Mouse (Mus musculus): ENCODE results near the gene Cxcl15. TPM values are rescaled to one million over a fixed set of nuclear protein-coding genes. Genes with fewer than 3 reads are reported as not detected.
A peak's percentile ranks its signal among the peaks of the same experiment; 100 is the strongest.

The Cxcl15 gene
- not detected in 2 replicates for polyA plus RNA-seq (2014; fragmentation: Nextera tagmentation; extraction: Ambion mirVana)

DNA sequence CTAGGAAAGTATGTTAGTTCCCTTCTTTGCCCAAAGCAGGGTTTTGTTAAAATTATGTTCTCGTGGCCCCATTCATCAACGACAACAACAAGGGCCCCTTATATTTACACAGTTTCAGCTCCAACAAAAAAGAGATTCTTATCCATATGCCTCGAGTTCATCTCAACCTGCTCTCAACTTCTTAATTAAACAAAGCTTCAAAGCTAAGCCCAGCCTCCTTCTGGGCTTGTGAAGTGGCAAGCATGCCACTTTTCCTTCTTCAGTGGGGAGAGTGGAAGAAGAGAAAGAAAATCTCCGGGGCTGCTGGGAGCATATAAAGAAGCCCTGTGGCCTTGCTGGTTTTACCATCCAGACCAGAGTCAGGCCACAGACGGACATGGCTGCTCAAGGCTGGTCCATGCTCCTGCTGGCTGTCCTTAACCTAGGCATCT is at the start of gene Cxcl15:
Gene Cxcl15, plus strand, starts transcription at position 340 of the 431 bp plus-strand sequence.
- ATAC-seq (replicated peaks; ENCODE audit: low FRiP score) (no peak), DNase-seq (ENCODE audit: low spot score) (no peak)
- H3K9ac ChIP-seq (ENCODE audit: low read depth, low read length): no peak within 1 kb of the TSS
- WGBS: 61% methylated on average over 5 of the region's 5 CpGs
- no peak within 1 kb of the TSS for H3K27ac ChIP-seq (ENCODE audit: low read depth, low read length)
- H3K4me2 ChIP-seq: no peak within 1 kb of the TSS
- H3K36me3 ChIP-seq (ENCODE audit: control insufficient read depth, insufficient read depth, low read length): no peaks in the 10 kb centered on the region
- H3K9me3 ChIP-seq (ENCODE audit: control insufficient read depth, low read length): no peaks in the 10 kb centered on the region
- H3K27me3 ChIP-seq (replicated peaks; ENCODE audit: control insufficient read depth, insufficient read depth, low read length): no peaks in the 10 kb centered on the region
- no peak within 1 kb of the TSS for H3K4me3 ChIP-seq (ENCODE audit: low read depth, low read length)
- H3K4me1 ChIP-seq (replicated peaks; ENCODE audit: control insufficient read depth, insufficient read depth, low read length): no peaks in the 10 kb centered on the region

GRCm38 (mm10) chr5:90753934-90754333 is 40.4 kb upstream of the Cxcl15 start:
- 93% methylated on average over 1 of the region's 1 CpGs for WGBS
- Histone ChIP-seq H3K4me2 (no peak overlapping the region), H3K4me1 (replicated peaks; ENCODE audit: control insufficient read depth, insufficient read depth, low read length) (no peaks in the 10 kb centered on the region), H3K9me3 (ENCODE audit: control insufficient read depth, low read length) (no peaks in the 10 kb centered on the region), H3K36me3 (ENCODE audit: control insufficient read depth, insufficient read depth, low read length) (no peaks in the 10 kb centered on the region), H3K27me3 (replicated peaks; ENCODE audit: control insufficient read depth, insufficient read depth, low read length) (peaks cover 3% of the 10 kb centered on the region), H3K9ac (ENCODE audit: low read depth, low read length) (no peak overlapping the region), H3K27ac (ENCODE audit: low read depth, low read length) (no peak overlapping the region), H3K4me3 (ENCODE audit: low read depth, low read length) (no peak overlapping the region)
- DNase-seq (ENCODE audit: low spot score) (no peak), ATAC-seq (replicated peaks; ENCODE audit: low FRiP score) (no peak)

- Histone ChIP-seq H3K27me3 (replicated peaks; ENCODE audit: control insufficient read depth, insufficient read depth, low read length) (peaks cover 14% of the 10 kb centered on the region), H3K9me3 (ENCODE audit: control insufficient read depth, low read length) (no peaks in the 10 kb centered on the region), H3K4me2 (no peak overlapping the region), H3K27ac (ENCODE audit: low read depth, low read length) (no peak overlapping the region), H3K9ac (ENCODE audit: low read depth, low read length) (no peak overlapping the region), H3K4me3 (ENCODE audit: low read depth, low read length) (no peak overlapping the region), H3K4me1 (replicated peaks; ENCODE audit: control insufficient read depth, insufficient read depth, low read length) (0 out of 2 replicates have a peak, but pooled peaks cover 2% of the 10 kb centered on the region), H3K36me3 (ENCODE audit: control insufficient read depth, insufficient read depth, low read length) (no peaks in the 10 kb centered on the region)
- DNase-seq (ENCODE audit: low spot score) (no peak), ATAC-seq (replicated peaks; ENCODE audit: low FRiP score) (no peak)
- WGBS: 36% methylated on average over 5 of the region's 5 CpGs
These were observed 36.2 kb upstream of the Cxcl15 start for GRCm38 (mm10) chr5:90758020-90758605.

DNA sequence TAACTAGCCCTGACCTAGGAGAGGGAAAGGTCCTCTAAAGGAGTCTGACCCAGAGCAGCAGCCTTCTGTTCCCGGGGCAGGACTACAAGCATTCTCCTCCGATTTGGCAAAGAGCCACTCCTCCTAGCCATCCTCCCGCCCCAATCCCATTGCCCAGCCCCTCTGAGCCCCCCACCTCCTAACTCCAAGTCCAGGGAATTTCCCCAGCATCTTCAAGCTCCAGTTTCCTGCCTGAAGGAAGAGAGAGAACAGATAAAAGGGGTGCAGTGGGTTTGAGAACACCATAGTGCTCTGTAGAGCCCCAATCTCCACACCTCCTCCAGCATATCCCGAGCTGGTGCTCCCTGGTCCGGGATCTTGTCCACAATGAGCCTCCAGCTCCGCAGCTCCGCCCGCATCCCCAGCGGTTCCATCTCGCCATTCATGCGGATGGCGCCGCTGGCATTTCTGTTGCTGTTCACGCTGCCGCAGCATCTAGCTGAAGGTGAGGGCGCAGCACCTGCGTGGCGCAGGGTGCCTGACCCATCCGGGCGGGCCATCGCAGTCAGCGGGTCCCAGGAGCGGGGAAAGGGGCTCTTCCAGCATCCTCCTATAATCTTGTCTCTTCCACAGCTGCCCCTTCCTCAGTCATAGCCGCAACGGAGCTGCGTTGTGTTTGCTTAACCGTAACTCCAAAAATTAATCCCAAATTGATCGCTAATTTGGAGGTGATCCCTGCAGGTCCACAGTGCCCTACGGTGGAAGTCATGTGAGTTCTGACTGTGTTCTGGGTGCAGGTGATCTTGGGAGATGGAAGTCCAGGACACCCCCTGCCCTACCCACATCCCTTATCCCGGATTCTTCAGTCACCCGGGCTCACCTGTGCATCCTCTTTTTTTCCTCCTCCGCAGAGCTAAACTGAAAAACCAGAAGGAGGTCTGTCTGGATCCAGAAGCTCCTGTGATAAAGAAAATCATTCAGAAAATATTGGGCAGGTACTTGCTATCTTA is 35.0 kb upstream of the Cxcl15 start, which contains the start of gene Cxcl5:
Gene Cxcl5, plus strand, starts transcription at position 284 of the 989 bp plus-strand sequence.
- Histone ChIP-seq H3K27ac (ENCODE audit: low read depth, low read length) (no peak within 1 kb of the TSS), H3K36me3 (ENCODE audit: control insufficient read depth, insufficient read depth, low read length) (no peaks in the 10 kb centered on the region), H3K4me3 (ENCODE audit: low read depth, low read length) (peak within 1 kb of the TSS; percentile 22), H3K9me3 (ENCODE audit: control insufficient read depth, low read length) (no peaks in the 10 kb centered on the region), H3K4me2 (peak within 1 kb of the TSS; percentile 49), H3K4me1 (replicated peaks; ENCODE audit: control insufficient read depth, insufficient read depth, low read length) (0 out of 2 replicates have a peak, but pooled peaks cover 2% of the 10 kb centered on the region), H3K27me3 (replicated peaks; ENCODE audit: control insufficient read depth, insufficient read depth, low read length) (peaks cover 14% of the 10 kb centered on the region), H3K9ac (ENCODE audit: low read depth, low read length) (no peak within 1 kb of the TSS)
- 9% methylated on average over 32 of the region's 32 CpGs for WGBS
- ATAC-seq (replicated peaks; ENCODE audit: low FRiP score) (no peak), DNase-seq (ENCODE audit: low spot score) (no peak)

DNA sequence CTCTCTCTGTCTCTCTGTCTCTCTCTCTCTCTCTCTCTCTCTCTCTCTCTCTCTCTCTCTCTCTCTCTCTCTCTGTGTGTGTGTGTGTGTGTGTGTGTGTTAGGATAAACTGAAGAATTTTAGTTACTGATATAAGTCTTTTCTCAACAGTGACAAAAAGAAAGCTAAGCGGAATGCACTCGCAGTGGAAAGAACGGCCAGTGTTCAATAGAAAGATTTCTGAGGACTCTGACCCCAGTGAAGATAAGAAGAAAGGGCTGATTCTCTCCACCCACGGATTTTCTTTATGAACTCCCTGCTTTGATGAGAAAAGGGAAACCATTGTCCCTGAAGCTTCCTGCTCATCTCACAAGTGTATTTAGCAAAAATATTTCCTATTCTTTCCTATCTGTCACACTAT is 34.0 kb upstream of the Cxcl15 start:
- Histone ChIP-seq H3K27me3 (replicated peaks; ENCODE audit: control insufficient read depth, insufficient read depth, low read length) (peaks cover 14% of the 10 kb centered on the region), H3K9me3 (ENCODE audit: control insufficient read depth, low read length) (no peaks in the 10 kb centered on the region), H3K27ac (ENCODE audit: low read depth, low read length) (no peak overlapping the region), H3K4me2 (no peak overlapping the region), H3K36me3 (ENCODE audit: control insufficient read depth, insufficient read depth, low read length) (no peaks in the 10 kb centered on the region), H3K4me3 (ENCODE audit: low read depth, low read length) (no peak overlapping the region), H3K9ac (ENCODE audit: low read depth, low read length) (no peak overlapping the region), H3K4me1 (replicated peaks; ENCODE audit: control insufficient read depth, insufficient read depth, low read length) (0 out of 2 replicates have a peak, but pooled peaks cover 2% of the 10 kb centered on the region)
- DNase-seq (ENCODE audit: low spot score) (no peak), ATAC-seq (replicated peaks; ENCODE audit: low FRiP score) (no peak)
- WGBS: 52% methylated on average over 4 of the region's 4 CpGs

DNA sequence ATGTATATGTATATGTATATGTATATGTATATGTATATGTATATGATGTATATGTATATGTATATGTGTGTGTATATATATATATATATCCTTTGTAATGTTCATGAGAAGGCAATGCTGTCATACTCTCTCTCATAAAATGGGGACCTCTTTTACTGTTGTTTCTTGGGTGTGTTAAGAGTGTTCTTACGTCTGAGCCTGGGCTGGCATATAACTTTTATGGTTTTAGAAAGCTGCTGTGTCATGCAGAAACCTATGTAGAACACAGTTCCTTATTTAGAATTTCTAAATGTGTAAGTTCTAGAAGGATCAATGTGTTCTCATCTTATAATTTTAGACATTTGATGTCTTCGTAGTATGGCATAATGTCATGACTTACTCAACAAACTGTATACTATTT is 33.5 kb upstream of the Cxcl15 start:
- H3K27me3 ChIP-seq (replicated peaks; ENCODE audit: control insufficient read depth, insufficient read depth, low read length): peaks cover 14% of the 10 kb centered on the region
- no peak for ATAC-seq (replicated peaks; ENCODE audit: low FRiP score)
- H3K4me2 ChIP-seq: no peak overlapping the region
- no peak overlapping the region for H3K4me3 ChIP-seq (ENCODE audit: low read depth, low read length)
- DNase-seq (ENCODE audit: low spot score): no peak
- H3K9ac ChIP-seq (ENCODE audit: low read depth, low read length): no peak overlapping the region
- H3K4me1 ChIP-seq (replicated peaks; ENCODE audit: control insufficient read depth, insufficient read depth, low read length): 0 out of 2 replicates have a peak, but pooled peaks cover 2% of the 10 kb centered on the region
- no peak overlapping the region for H3K27ac ChIP-seq (ENCODE audit: low read depth, low read length)
- H3K36me3 ChIP-seq (ENCODE audit: control insufficient read depth, insufficient read depth, low read length): no peaks in the 10 kb centered on the region
- H3K9me3 ChIP-seq (ENCODE audit: control insufficient read depth, low read length): no peaks in the 10 kb centered on the region
- WGBS: 83% methylated on average over 2 of the region's 2 CpGs

DNA sequence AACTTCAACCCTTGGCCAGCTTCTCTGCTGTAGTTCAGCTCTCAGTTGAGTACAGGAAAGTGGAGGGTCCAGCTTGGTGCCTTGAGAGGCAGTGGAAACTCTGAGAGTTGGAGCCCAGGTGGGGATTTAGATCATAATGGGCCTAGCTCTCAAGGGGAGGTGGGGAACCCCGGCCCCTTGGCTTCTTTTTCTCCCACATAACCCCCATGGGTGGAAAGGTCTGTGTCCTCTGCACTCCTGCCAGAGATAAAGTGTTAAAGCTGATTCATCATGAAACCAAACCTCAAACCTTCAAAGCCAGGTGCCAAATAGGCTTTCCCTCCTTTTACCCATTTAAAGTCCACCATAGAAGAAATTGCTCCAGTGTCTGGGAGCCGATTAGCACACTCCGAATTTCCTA is 32.5 kb upstream of the Cxcl15 start:
- ATAC-seq (replicated peaks; ENCODE audit: low FRiP score): no peak
- no peaks in the 10 kb centered on the region for H3K36me3 ChIP-seq (ENCODE audit: control insufficient read depth, insufficient read depth, low read length)

GRCm38 (mm10) chr5:90763912-90764665 is 30.2 kb upstream of the Cxcl15 start:
- 83% methylated on average over 12 of the region's 12 CpGs for WGBS
- Histone ChIP-seq H3K4me1 (replicated peaks; ENCODE audit: control insufficient read depth, insufficient read depth, low read length) (0 out of 2 replicates have a peak, but pooled peaks cover 2% of the 10 kb centered on the region), H3K36me3 (ENCODE audit: control insufficient read depth, insufficient read depth, low read length) (no peaks in the 10 kb centered on the region), H3K27me3 (replicated peaks; ENCODE audit: control insufficient read depth, insufficient read depth, low read length) (peaks cover 12% of the 10 kb centered on the region), H3K4me2 (no peak overlapping the region), H3K9me3 (ENCODE audit: control insufficient read depth, low read length) (no peaks in the 10 kb centered on the region), H3K9ac (ENCODE audit: low read depth, low read length) (no peak overlapping the region), H3K4me3 (ENCODE audit: low read depth, low read length) (no peak overlapping the region), H3K27ac (ENCODE audit: low read depth, low read length) (no peak overlapping the region)
- no peak for DNase-seq (ENCODE audit: low spot score)
- ATAC-seq (replicated peaks; ENCODE audit: low FRiP score): no peak

More for the DNA sequence above, 32.5 kb upstream of the Cxcl15 start:
- 0 out of 2 replicates have a peak, but pooled peaks cover 2% of the 10 kb centered on the region for H3K4me1 ChIP-seq (replicated peaks; ENCODE audit: control insufficient read depth, insufficient read depth, low read length)
- no peak for DNase-seq (ENCODE audit: low spot score)
- no peak overlapping the region for H3K4me3 ChIP-seq (ENCODE audit: low read depth, low read length)
- H3K9me3 ChIP-seq (ENCODE audit: control insufficient read depth, low read length): no peaks in the 10 kb centered on the region
- H3K4me2 ChIP-seq: no peak overlapping the region
- no peak overlapping the region for H3K27ac ChIP-seq (ENCODE audit: low read depth, low read length)
- WGBS: 81% methylated on average over 3 of the region's 3 CpGs
- peaks cover 14% of the 10 kb centered on the region for H3K27me3 ChIP-seq (replicated peaks; ENCODE audit: control insufficient read depth, insufficient read depth, low read length)
- H3K9ac ChIP-seq (ENCODE audit: low read depth, low read length): no peak overlapping the region

All from liver, embryonic 11.5 days (tissue).